Comparison of ENCODE assay signal across 18 mouse cellular contexts in genomic region chr11:67604481-67604880, GRCm38 (mm10).
DNase-seq lines count a peak whose midpoint lies in the region; ATAC-seq and TF ChIP-seq lines count a peak whose summit lies in the region.
"Had no signal": no experiment of that assay in that cellular context is flagged by ENCODE, and none has a peak within 500 bp of the region (broad histone marks: within the 10 kb centered on the region; RNA-seq: fewer than 3 reads in every experiment).

No protein-coding gene starts in this region.

- TF ChIP-seq CTCF in layer of hippocampus, adult 2 months (conservative IDR thresholded peaks at IDR 0.05), result no peak
- TF ChIP-seq CTCF in bone marrow macrophage, adult 2 months (IDR thresholded peaks at IDR 0.05; ENCODE audit: low read depth, low read length), result no peak
- TF ChIP-seq CTCF in midbrain, postnatal 0 days (IDR thresholded peaks at IDR 0.05), result no peak

- H3K36me3 ChIP-seq in midbrain, postnatal 0 days (ENCODE audit: insufficient read depth, low read length), result no peaks in the 10 kb centered on the region; the same call in 1 of the 2 replicates
- H3K36me3 ChIP-seq: embryonic facial prominence, embryonic 13.5 days; heart, embryonic 15.5 days had no signal

- H3K9me3 ChIP-seq in midbrain, postnatal 0 days (ENCODE audit: low read length), result no peaks in the 10 kb centered on the region
- H3K9me3 ChIP-seq: embryonic facial prominence, embryonic 13.5 days; forebrain, embryonic 13.5 days; heart, embryonic 15.5 days had no signal

- 68% methylated on average over 2 of the region's 2 CpGs for WGBS in midbrain, postnatal 0 days

- H3K4me1 ChIP-seq in bone marrow macrophage, adult 2 months (ENCODE audit: control insufficient read depth, insufficient read depth, low read length), result peaks cover 64% of the 10 kb centered on the region
- peaks cover 6% of the 10 kb centered on the region; the same call in 1 of the 2 replicates for H3K4me1 ChIP-seq in midbrain, postnatal 0 days (ENCODE audit: insufficient read depth, low read length)
- H3K4me1 ChIP-seq: heart, embryonic 15.5 days had no signal

- peak overlapping the region; percentile 99 for H3K27ac ChIP-seq in layer of hippocampus, adult 2 months
- peak overlapping the region; percentile 84 for H3K27ac ChIP-seq in bone marrow macrophage, adult 2 months (ENCODE audit: insufficient read depth, low read depth, low read length)
- no peak overlapping the region for H3K27ac ChIP-seq in midbrain, postnatal 0 days (ENCODE audit: low read depth, low read length)
- H3K27ac ChIP-seq: embryonic facial prominence, embryonic 13.5 days; forebrain, embryonic 13.5 days; heart, embryonic 15.5 days; hindbrain, postnatal 0 days had no signal

- no peak for TF ChIP-seq POLR2A in bone marrow macrophage, adult 2 months (IDR thresholded peaks at IDR 0.05; ENCODE audit: borderline replicate concordance, low read depth, low read length)

- DNase-seq in layer of hippocampus, adult 2 months (ENCODE audit: low spot score in 2 of 2), result peak in 1 of 2 experiments; percentile 82
- DNase-seq in layer of hippocampus, postnatal 10 days (ENCODE audit: low spot score in 2 of 2), result no peak
- peak; percentile 11 for DNase-seq in 416B (ENCODE audit: low read depth)
- DNase-seq in ovary, postnatal 10 days (ENCODE audit: low spot score), result no peak
- no peak for DNase-seq in midbrain, postnatal 0 days (ENCODE audit: low spot score)
- DNase-seq in gastrocnemius, postnatal 14 days, result no peak
- DNase-seq: adrenal gland, adult 2 months; cerebellum, postnatal 25 days; gastrocnemius, postnatal 36 days; kidney, adult 8-10 months; liver; thymus, postnatal 25 days had no signal

- intact Hi-C loops in gastrocnemius, postnatal 14 days (cut with DNase I; ENCODE audit: low total_unique reads), result no loop called here

- H3K4me3 ChIP-seq in layer of hippocampus, adult 2 months, result no peak overlapping the region
- H3K4me3 ChIP-seq in bone marrow macrophage, adult 2 months (ENCODE audit: insufficient read depth, low read length), result no peak overlapping the region
- no peak overlapping the region for H3K4me3 ChIP-seq in midbrain, postnatal 0 days (ENCODE audit: low read depth, low read length)
- H3K4me3 ChIP-seq: embryonic facial prominence, embryonic 13.5 days; forebrain, embryonic 13.5 days; heart, embryonic 15.5 days had no signal

- no peak overlapping the region for H3K4me2 ChIP-seq in midbrain, postnatal 0 days (ENCODE audit: low read depth, low read length, poor library complexity, severe bottlenecking)
- H3K4me2 ChIP-seq: embryonic facial prominence, embryonic 13.5 days; forebrain, embryonic 13.5 days; heart, embryonic 15.5 days had no signal

- peak; percentile 84 for ATAC-seq in monocyte, adult 5-6 weeks (replicated peaks; ENCODE audit: insufficient number of reproducible peaks, low FRiP score, low TSS enrichment, poor library complexity, severe bottlenecking)
- ATAC-seq in midbrain, postnatal 0 days (ENCODE audit: low FRiP score), result no peak
- ATAC-seq: forebrain, embryonic 13.5 days; hindbrain, postnatal 0 days had no signal

- H3K9ac ChIP-seq in midbrain, postnatal 0 days (replicated peaks; ENCODE audit: low read length, poor library complexity, severe bottlenecking), result no peak overlapping the region
- H3K9ac ChIP-seq: embryonic facial prominence, embryonic 13.5 days; forebrain, embryonic 13.5 days; heart, embryonic 15.5 days had no signal

- H3K27me3 ChIP-seq in midbrain, postnatal 0 days (ENCODE audit: insufficient read depth, low read length), result no peaks in the 10 kb centered on the region
- H3K27me3 ChIP-seq: embryonic facial prominence, embryonic 13.5 days; heart, embryonic 15.5 days had no signal
